Mouse (Mus musculus) limb, embryonic 11.5 days (tissue): Measurements from ENCODE around the gene Peg3. TPM values are rescaled to one million over a fixed set of nuclear protein-coding genes. Genes with fewer than 3 reads are reported as not detected.

ENCODE experiments used
- polyA plus RNA-seq: library from polyadenylated mRNA; unstranded; fragments of >200 nt; fragmentation: Nextera tagmentation; extraction: Ambion mirVana; gene quantifications from 2 replicates; pipeline ENCODE4 v1.2.1, GENCODE M21; 2014

Gene Peg3
- polyA plus RNA-seq, 1 experiment from 2014 or later: 342 TPM

Other genes with a start within 250 kb of the Peg3 start
- gene Olfr5, start 243.5 kb downstream of the Peg3 start, polyA plus RNA-seq: not detected in 2 replicates
- not detected in 2 replicates for gene Olfr1347, start 230.7 kb downstream of the Peg3 start, polyA plus RNA-seq
- not detected in 2 replicates for gene Olfr1348, start 221.7 kb downstream of the Peg3 start, polyA plus RNA-seq
- gene Olfr1349, start 207.5 kb downstream of the Peg3 start, polyA plus RNA-seq: not detected in 2 replicates
- gene Olfr1350, start 165.6 kb downstream of the Peg3 start, polyA plus RNA-seq: not detected in 2 replicates
- 4.7 and 5.6 TPM in 2 replicates for gene Zim1, start 34.0 kb downstream of the Peg3 start, polyA plus RNA-seq
- 21.5 and 22.2 TPM in 2 replicates for gene Usp29, start 147 bp upstream of the Peg3 start, polyA plus RNA-seq